Mouse (Mus musculus): ENCODE measurements around the gene Atoh8.

DNA sequence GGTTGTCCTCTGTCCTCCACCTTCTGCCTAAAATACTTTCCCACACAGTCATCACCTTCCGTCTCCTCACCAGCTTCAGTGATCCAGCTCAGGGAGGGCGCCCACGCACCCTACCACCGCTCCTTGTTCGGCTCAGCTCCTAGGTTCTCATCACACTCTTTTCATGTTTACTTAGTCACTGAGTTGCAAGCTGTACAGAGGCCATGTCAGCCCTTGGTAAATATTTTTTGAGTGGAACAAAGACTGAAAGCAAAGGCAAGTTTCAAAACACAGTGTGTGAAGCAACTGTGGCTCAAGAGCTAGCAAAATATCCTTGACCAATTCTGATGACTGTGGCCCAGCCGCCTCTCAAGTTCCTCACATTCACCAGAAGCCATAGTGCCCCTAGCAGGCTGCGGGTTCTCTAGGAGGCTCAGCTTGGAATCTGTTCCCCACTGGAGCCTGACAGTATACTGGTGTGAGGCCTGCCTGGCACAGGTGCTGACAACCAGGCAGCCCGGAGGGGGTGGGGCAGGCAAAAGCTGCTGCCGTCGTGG is 36.9 kb upstream of the Atoh8 start:
- TF ChIP-seq CTCF (IDR thresholded peaks at IDR 0.05; ENCODE audit: low read depth) (no peak), EP300 (IDR thresholded peaks at IDR 0.05; ENCODE audit: low read depth) (no peak)
